Mouse (Mus musculus) stomach, embryonic 15.5 days (tissue): ENCODE data around the gene Gtsf1. TPM values are rescaled to one million over a fixed set of nuclear protein-coding genes. Genes with fewer than 3 reads are reported as not detected.
A peak's percentile ranks its signal among the peaks of the same experiment; 100 is the strongest.
"Not testable (repeated sequence)": the region's sequence is repeated elsewhere in the genome, so short reads cannot be mapped to it uniquely, and the experiment has no call there.

Experiments used
- ATAC-seq: fragments of 200-750 bp; cut with Nextera tagmentation; 2 replicates; pipeline ENCODE4 v1.8.0; 2017; ENCODE audit warnings: low read depth, moderate number of reproducible peaks, moderate TSS enrichment; ENCODE audit not compliant: insufficient read depth, low FRiP score
- H3K27ac ChIP-seq: fragments of 300-500 bp; sonication (generic); 2 replicates; pipeline ENCODE4 v1.5.1; 2015; ENCODE audit warnings: mild to moderate bottlenecking, inconsistent platforms
- H3K27me3 ChIP-seq: fragments of 300-500 bp; sonication (generic); replicated peaks from 2 replicates; pipeline ENCODE4 v1.6.1; 2015; ENCODE audit warnings: inconsistent platforms
- H3K36me3 ChIP-seq: fragments of 300-500 bp; sonication (generic); 2 replicates; pipeline ENCODE4 v1.6.1; 2015; ENCODE audit warnings: inconsistent platforms
- H3K4me1 ChIP-seq: fragments of 300-500 bp; sonication (generic); 2 replicates; pipeline ENCODE4 v1.6.1; 2015; ENCODE audit warnings: inconsistent platforms
- H3K4me2 ChIP-seq: fragments of 300-500 bp; sonication (generic); 2 replicates; pipeline ENCODE4 v1.6.1; 2015; ENCODE audit warnings: mild to moderate bottlenecking, inconsistent platforms
- H3K4me3 ChIP-seq: fragments of 300-500 bp; sonication (generic); replicated peaks from 2 replicates; pipeline ENCODE4 v1.5.1; 2015; ENCODE audit warnings: inconsistent platforms
- H3K9ac ChIP-seq: fragments of 300-500 bp; sonication (generic); 2 replicates; pipeline ENCODE4 v1.6.1; 2015; ENCODE audit warnings: inconsistent platforms
- H3K9me3 ChIP-seq: fragments of 300-500 bp; sonication (generic); 2 replicates; pipeline ENCODE4 v1.6.1; 2016; ENCODE audit warnings: inconsistent platforms
- WGBS: fragments of 180-500 bp; shearing (Covaris S2); methylation state at CpG from one replicate; pipeline ENCODE4 v1.1.7; 2015; 5-methylcytosine and 5-hydroxymethylcytosine counted together
- polyA plus RNA-seq: library from polyadenylated mRNA; unstranded; fragments of >200 nt; fragmentation: Nextera tagmentation; extraction: Ambion mirVana; gene quantifications from 2 replicates; pipeline ENCODE4 v1.2.1, GENCODE M21; 2015

Gene Gtsf1
- polyA plus RNA-seq, 1 experiment from 2014 or later, result not detected

DNA sequence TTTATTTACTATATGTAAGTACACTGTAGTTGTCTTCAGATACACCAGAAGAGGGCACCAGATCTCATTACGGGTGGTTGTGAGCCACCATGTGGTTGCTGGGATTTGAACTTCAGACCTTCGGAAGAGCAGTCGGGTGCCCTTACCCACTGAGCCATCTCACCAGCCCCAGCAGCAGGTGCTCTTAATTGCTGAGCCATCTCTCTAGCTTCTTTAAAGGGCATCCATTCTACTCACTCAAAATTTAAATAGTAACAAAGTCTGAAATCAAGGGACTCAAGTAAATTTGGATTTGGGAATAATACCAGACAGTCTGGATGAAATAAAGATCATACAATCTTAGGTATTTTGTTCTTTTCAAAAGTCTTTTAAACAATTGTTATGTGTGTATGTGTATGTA is 24.7 kb downstream of the Gtsf1 start:
- H3K4me3 ChIP-seq, H3K27me3 ChIP-seq, H3K4me1 ChIP-seq, H3K27ac ChIP-seq, H3K9ac ChIP-seq, H3K4me2 ChIP-seq, H3K9me3 ChIP-seq, H3K36me3 ChIP-seq, ATAC-seq: not testable (repeated sequence)
- WGBS, result 80% methylated on average over 3 of the region's 3 CpGs

DNA sequence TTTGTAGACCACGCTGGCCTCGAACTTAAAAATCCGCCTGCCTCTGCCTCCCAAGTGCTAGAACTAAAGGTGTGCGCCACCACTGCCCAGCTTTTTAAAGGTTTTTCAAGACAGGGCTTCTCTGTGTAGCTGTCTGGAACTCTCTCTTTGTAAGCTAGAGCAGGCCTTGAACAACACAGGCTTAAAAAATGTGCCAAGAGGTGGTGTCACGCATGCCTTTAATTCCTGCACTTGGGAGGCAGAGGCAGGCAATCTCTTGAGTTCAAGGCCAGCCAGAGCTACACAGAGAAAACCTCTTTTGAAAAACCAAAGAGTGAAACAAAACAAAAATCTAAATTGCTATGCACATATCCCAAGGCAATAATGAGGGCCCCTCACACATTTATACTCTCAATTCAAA is 28.9 kb downstream of the Gtsf1 start:
- Histone ChIP-seq H3K4me2 (no peak overlapping the region), H3K9ac (no peak overlapping the region), H3K27me3 (no peaks in the 10 kb centered on the region), H3K4me3 (no peak overlapping the region), H3K4me1 (no peaks in the 10 kb centered on the region), H3K36me3 (no peaks in the 10 kb centered on the region), H3K27ac (no peak overlapping the region), H3K9me3 (no peaks in the 10 kb centered on the region)
- no peak for ATAC-seq
- 89% methylated on average over 5 of the region's 5 CpGs for WGBS

DNA sequence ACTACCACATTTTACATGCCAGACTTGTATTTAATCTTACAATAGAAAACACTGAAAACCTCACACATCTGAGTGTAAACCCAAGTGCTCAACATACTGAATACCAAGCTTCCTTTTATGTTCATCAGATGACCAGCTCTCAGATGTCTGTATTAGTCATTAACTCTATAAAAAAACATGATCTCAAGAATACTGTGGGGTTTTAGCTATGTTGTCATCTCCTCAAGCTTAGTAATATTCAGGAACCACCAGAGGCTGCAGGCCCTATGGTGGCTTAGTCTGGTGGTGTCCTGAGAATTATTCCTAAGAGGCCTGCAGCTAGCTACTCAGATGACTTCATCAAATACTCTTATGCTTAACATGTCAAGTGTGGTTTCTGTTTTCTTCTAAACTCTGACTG is 36.7 kb downstream of the Gtsf1 start:
- Histone ChIP-seq H3K27me3 (no peaks in the 10 kb centered on the region), H3K4me1 (no peaks in the 10 kb centered on the region), H3K4me2 (no peak overlapping the region), H3K27ac (no peak overlapping the region), H3K4me3 (no peak overlapping the region), H3K9me3 (no peaks in the 10 kb centered on the region), H3K36me3 (no peaks in the 10 kb centered on the region), H3K9ac (no peak overlapping the region)
- ATAC-seq, result no peak

DNA sequence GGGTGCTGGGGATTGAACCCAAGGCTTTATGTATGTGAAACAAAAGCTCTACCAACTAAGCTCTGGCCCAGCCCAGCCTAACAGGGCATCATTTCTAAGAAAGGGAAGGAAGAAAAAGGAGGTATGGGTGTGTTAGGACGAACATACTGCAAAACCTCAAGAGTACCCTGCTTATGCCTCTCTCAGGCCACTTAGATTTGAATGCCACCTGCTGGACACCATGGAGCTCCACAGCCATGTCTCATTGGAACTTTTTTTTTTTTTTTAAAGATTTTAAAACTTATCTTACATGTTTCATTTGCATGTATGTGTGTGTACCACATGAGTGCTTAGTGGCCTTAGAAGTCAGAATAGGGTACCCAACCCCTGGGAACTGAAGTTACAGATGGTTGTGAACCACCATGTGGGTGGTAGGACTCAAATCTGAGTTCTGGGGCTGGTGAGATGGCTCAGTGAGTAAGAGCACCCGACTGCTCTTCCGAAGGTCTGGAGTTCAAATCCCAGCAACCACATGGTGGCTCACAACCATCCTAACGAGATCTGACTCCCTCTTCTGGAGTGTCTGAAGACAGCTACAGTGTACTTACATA is 41.6 kb downstream of the Gtsf1 start:
- Histone ChIP-seq H3K4me1 (0 out of 2 replicates have a peak, but pooled peaks cover 1% of the 10 kb centered on the region), H3K36me3 (no peaks in the 10 kb centered on the region), H3K27me3 (no peaks in the 10 kb centered on the region), H3K9me3 (no peaks in the 10 kb centered on the region), H3K4me2 (no peak overlapping the region), H3K4me3 (no peak overlapping the region), H3K9ac (no peak overlapping the region), H3K27ac (no peak overlapping the region)
- 47% methylated on average over 4 of the region's 4 CpGs for WGBS
- no peak for ATAC-seq

GRCm38 (mm10) chr15:103383771-103384488 is 46.3 kb downstream of the Gtsf1 start:
- Histone ChIP-seq H3K9me3 (no peaks in the 10 kb centered on the region), H3K4me1 (peaks cover 12% of the 10 kb centered on the region), H3K27ac (peak overlapping the region; percentile 53), H3K27me3 (no peaks in the 10 kb centered on the region), H3K4me2 (no peak overlapping the region), H3K36me3 (no peaks in the 10 kb centered on the region), H3K9ac (no peak overlapping the region), H3K4me3 (no peak overlapping the region)
- ATAC-seq, result no peak
- WGBS, result 54% methylated on average over 7 of the region's 7 CpGs

DNA sequence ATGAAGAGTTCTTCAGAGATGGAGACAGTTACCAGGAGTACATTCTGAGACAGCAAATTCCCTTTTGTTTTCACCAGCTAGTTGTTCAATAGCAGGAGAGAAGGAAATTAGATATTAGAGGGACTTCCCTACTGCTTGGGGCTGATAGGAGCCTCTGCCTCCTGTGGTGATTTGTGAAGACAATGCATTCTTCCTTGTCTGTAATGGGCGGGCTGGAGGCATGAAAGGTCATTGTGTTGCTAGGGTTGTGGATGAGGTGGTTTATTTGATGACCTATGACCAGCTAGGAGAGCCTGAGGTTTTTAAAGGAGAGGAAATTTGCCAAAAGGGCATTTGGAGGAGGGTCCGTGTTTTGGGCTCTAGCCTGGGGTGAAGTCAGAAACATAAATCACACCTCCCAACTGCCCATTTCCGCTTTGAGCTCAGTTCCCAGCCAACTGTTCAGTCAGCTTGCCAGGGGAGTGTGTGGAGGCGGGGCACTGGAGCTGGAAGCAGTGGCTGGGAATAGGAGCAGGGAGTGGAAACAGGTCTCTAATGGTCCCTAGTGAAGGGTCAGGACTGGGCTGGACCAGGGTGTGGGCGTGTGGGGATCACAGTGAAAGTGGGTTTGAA is 47.4 kb downstream of the Gtsf1 start:
- H3K9me3 ChIP-seq, result no peaks in the 10 kb centered on the region
- 26% methylated on average over 5 of the region's 5 CpGs for WGBS
- H3K9ac ChIP-seq, result no peak overlapping the region
- H3K4me2 ChIP-seq, result no peak overlapping the region
- H3K4me1 ChIP-seq, result peaks cover 22% of the 10 kb centered on the region
- ATAC-seq, result peak; percentile 40; the same call in 1 of the 2 replicates
- no peaks in the 10 kb centered on the region for H3K27me3 ChIP-seq
- no peak overlapping the region for H3K4me3 ChIP-seq
- H3K36me3 ChIP-seq, result no peaks in the 10 kb centered on the region
- peak overlapping the region; percentile 53 for H3K27ac ChIP-seq

DNA sequence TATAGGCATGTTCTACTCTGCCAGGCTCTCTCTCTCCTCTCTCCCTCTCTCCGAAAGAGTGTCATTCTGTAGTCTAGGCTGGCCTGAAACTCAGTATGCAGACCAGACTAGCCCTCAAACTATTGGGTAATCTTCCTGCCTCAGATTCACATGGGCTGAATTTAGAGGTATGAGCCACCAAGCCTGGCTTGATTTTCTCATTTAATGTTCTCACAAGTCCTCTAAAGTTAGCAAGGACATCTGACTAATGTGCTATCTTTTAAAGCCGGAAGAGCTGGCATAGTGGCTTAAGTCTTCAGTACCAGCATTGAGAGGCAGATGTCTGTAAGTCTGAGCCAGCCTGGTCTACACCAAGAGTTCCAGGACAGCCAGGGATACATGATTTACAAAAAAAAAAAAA is 48.2 kb downstream of the Gtsf1 start:
- no peak for ATAC-seq
- Histone ChIP-seq H3K36me3 (no peaks in the 10 kb centered on the region), H3K4me1 (peaks cover 30% of the 10 kb centered on the region), H3K27ac (no peak overlapping the region), H3K4me3 (no peak overlapping the region), H3K4me2 (no peak overlapping the region), H3K27me3 (no peaks in the 10 kb centered on the region), H3K9ac (no peak overlapping the region), H3K9me3 (no peaks in the 10 kb centered on the region)
- 89% methylated on average over 2 of the region's 2 CpGs for WGBS

GRCm38 (mm10) chr15:103378665-103379356 is 51.5 kb downstream of the Gtsf1 start:
- Histone ChIP-seq H3K27ac (peak overlapping the region; percentile 77), H3K9ac (no peak overlapping the region), H3K4me2 (no peak overlapping the region), H3K27me3 (no peaks in the 10 kb centered on the region), H3K4me3 (no peak overlapping the region), H3K4me1 (peaks cover 38% of the 10 kb centered on the region), H3K9me3 (no peaks in the 10 kb centered on the region), H3K36me3 (no peaks in the 10 kb centered on the region)
- 27% methylated on average over 3 of the region's 3 CpGs for WGBS
- ATAC-seq, result peak; percentile 44

GRCm38 (mm10) chr15:103377752-103378664 is 52.3 kb downstream of the Gtsf1 start:
- H3K9ac ChIP-seq, result no peak overlapping the region
- 56% methylated on average over 3 of the region's 3 CpGs for WGBS
- H3K27ac ChIP-seq, result peak overlapping the region; percentile 77

GRCm38 (mm10) chr15:103376837-103377269 is 53.4 kb downstream of the Gtsf1 start:
- Histone ChIP-seq H3K4me3 (no peak overlapping the region), H3K4me2 (no peak overlapping the region), H3K27me3 (no peaks in the 10 kb centered on the region), H3K9ac (no peak overlapping the region), H3K36me3 (no peaks in the 10 kb centered on the region), H3K27ac (peak overlapping the region; percentile 77), H3K4me1 (peaks cover 28% of the 10 kb centered on the region), H3K9me3 (no peaks in the 10 kb centered on the region)
- 37% methylated on average over 8 of the region's 8 CpGs for WGBS
- peak; percentile 20; the same call in 1 of the 2 replicates for ATAC-seq

More at GRCm38 (mm10) chr15:103377752-103378664, 52.3 kb downstream of the Gtsf1 start:
- H3K36me3 ChIP-seq, result no peaks in the 10 kb centered on the region
- H3K4me1 ChIP-seq, result peaks cover 31% of the 10 kb centered on the region
- no peaks in the 10 kb centered on the region for H3K9me3 ChIP-seq
- H3K4me2 ChIP-seq, result no peak overlapping the region
- no peak overlapping the region for H3K4me3 ChIP-seq
- ATAC-seq, result peak; percentile 40; the same call in 1 of the 2 replicates
- H3K27me3 ChIP-seq, result no peaks in the 10 kb centered on the region

DNA sequence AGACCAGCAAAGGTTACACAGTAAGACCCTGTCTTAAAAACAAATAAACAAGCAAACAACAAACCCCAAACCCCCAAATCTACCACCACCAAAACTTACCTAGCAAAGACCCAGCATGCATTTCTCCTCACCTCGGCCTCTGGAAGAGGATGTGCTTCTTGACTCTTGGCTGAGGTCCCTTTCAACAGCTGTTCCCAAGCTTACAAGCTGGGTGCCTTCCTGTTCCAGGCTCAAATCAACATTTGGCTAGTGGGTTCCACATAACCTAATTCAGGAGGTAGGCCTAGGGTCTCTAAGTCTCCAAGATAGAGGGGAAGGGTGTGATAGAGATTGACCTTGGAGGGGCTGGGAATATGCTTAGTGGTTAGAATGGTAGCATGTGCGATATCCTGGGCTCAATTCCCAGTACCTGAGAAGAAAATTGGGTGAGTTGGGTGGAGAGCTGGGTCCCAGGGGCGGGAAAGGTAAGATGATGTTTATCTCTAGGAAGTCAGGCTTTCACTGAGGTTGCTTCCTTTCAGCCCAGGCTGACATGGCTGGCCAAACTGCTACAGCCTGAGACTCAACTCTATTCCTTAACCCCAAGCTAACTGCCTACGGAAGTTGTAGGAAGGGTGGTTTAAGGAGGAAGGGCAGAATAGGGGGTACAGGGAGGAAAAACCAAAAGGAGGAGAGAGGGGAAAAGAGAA is 55.0 kb downstream of the Gtsf1 start:
- Histone ChIP-seq H3K9me3 (no peaks in the 10 kb centered on the region), H3K27me3 (no peaks in the 10 kb centered on the region), H3K4me3 (no peak overlapping the region), H3K4me1 (peaks cover 28% of the 10 kb centered on the region), H3K4me2 (no peak overlapping the region), H3K9ac (no peak overlapping the region), H3K36me3 (no peaks in the 10 kb centered on the region), H3K27ac (no peak overlapping the region)
- WGBS, result 82% methylated on average over 4 of the region's 4 CpGs
- ATAC-seq, result no peak
